Mouse (Mus musculus): ENCODE results near the gene Rbm45. TPM values are rescaled to one million over a fixed set of nuclear protein-coding genes. Genes with fewer than 3 reads are reported as not detected.

Rbm45 gene
- polyA plus RNA-seq, 1 experiment = 24.0 TPM

- TF ChIP-seq CTCF (IDR thresholded peaks at IDR 0.05; ENCODE audit: extremely low read depth, insufficient read depth, low read length) (no peak), POLR2A (IDR thresholded peaks at IDR 0.05; ENCODE audit: extremely low read depth, insufficient read depth, low read length) (no peak)
- Histone ChIP-seq H3K4me3 (ENCODE audit: insufficient read depth, low read length) (no peak overlapping the region), H3K27ac (ENCODE audit: insufficient read depth, low read length) (no peak overlapping the region), H3K4me1 (ENCODE audit: control insufficient read depth, insufficient read depth, low read length) (no peaks in the 10 kb centered on the region; the same call in 1 of the 2 replicates)
Measured at GRCm38 (mm10) chr2:76372244-76372643, 2.5 kb downstream of the Rbm45 start.

- Histone ChIP-seq H3K27ac (ENCODE audit: insufficient read depth, low read length) (no peak overlapping the region), H3K4me1 (ENCODE audit: control insufficient read depth, insufficient read depth, low read length) (no peaks in the 10 kb centered on the region; the same call in 1 of the 2 replicates), H3K4me3 (ENCODE audit: insufficient read depth, low read length) (no peak overlapping the region)
- no peak for TF ChIP-seq POLR2A (IDR thresholded peaks at IDR 0.05; ENCODE audit: extremely low read depth, insufficient read depth, low read length)
- no peak for TF ChIP-seq CTCF (IDR thresholded peaks at IDR 0.05; ENCODE audit: extremely low read depth, insufficient read depth, low read length)
Measured at GRCm38 (mm10) chr2:76374544-76375206, 4.9 kb downstream of the Rbm45 start.

- TF ChIP-seq CTCF (IDR thresholded peaks at IDR 0.05; ENCODE audit: extremely low read depth, insufficient read depth, low read length) (no peak), POLR2A (IDR thresholded peaks at IDR 0.05; ENCODE audit: extremely low read depth, insufficient read depth, low read length) (no peak)
- Histone ChIP-seq H3K4me1 (ENCODE audit: control insufficient read depth, insufficient read depth, low read length) (no peaks in the 10 kb centered on the region), H3K4me3 (ENCODE audit: insufficient read depth, low read length) (no peak overlapping the region), H3K27ac (ENCODE audit: insufficient read depth, low read length) (no peak overlapping the region)
Measured at GRCm38 (mm10) chr2:76378646-76379045, 8.9 kb downstream of the Rbm45 start.

DNA sequence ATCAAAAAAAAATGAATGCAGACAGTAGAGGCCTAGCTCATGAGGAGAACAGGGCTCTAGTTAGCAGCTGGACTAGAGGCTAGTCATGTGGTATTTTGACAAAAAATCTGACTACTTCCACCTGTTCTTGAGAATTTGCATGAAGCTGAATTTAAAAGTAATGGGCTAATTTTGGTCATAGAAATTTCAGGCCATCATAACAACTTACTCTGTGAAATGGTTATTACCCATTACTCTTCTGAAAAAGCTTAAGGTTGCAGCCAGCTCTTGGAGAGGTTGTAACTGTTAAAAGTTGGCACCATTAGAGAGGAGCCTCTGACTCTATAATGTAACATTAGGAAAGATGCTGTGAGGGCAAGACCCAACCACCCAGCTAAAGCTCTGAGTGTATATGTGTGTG lies 16.7 kb downstream of the Rbm45 start:
- Histone ChIP-seq H3K27ac (ENCODE audit: insufficient read depth, low read length) (no peak overlapping the region), H3K4me3 (ENCODE audit: insufficient read depth, low read length) (no peak overlapping the region), H3K4me1 (ENCODE audit: control insufficient read depth, insufficient read depth, low read length) (no peaks in the 10 kb centered on the region)
- TF ChIP-seq POLR2A (IDR thresholded peaks at IDR 0.05; ENCODE audit: extremely low read depth, insufficient read depth, low read length) = no peak

DNA sequence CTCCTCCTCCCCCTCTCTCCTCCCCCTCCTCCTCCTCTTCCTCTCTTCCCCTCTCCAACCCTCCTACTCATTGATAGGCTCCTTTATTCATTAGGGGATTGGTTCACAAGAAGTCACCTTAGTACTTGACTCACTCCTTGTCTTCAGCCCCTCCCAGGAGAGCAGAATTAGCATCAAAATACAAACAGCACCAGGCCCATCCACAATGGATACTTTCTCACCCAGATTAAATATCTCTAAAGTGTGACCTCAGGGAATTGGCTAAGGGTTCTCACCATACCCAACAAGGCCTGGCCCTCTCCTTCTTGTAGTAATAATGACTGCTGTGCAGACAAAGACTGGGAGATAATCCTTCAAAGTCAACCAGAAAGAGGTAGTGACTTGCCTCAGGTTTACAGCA lies 30.4 kb downstream of the Rbm45 start:
- Histone ChIP-seq H3K27ac (ENCODE audit: insufficient read depth, low read length) (no peak overlapping the region), H3K4me3 (ENCODE audit: insufficient read depth, low read length) (no peak overlapping the region), H3K4me1 (ENCODE audit: control insufficient read depth, insufficient read depth, low read length) (no peaks in the 10 kb centered on the region)
- TF ChIP-seq CTCF (IDR thresholded peaks at IDR 0.05; ENCODE audit: extremely low read depth, insufficient read depth, low read length) (no peak), POLR2A (IDR thresholded peaks at IDR 0.05; ENCODE audit: extremely low read depth, insufficient read depth, low read length) (no peak)

- H3K27ac ChIP-seq (ENCODE audit: insufficient read depth, low read length) = no peak overlapping the region
- TF ChIP-seq POLR2A (IDR thresholded peaks at IDR 0.05; ENCODE audit: extremely low read depth, insufficient read depth, low read length) = no peak
- TF ChIP-seq CTCF (IDR thresholded peaks at IDR 0.05; ENCODE audit: extremely low read depth, insufficient read depth, low read length) = no peak
- peak overlapping the region; percentile 65 for H3K4me3 ChIP-seq (ENCODE audit: insufficient read depth, low read length)
- H3K4me1 ChIP-seq (ENCODE audit: control insufficient read depth, insufficient read depth, low read length) = no peaks in the 10 kb centered on the region
Measured at GRCm38 (mm10) chr2:76405596-76406150, 35.9 kb downstream of the Rbm45 start.

DNA sequence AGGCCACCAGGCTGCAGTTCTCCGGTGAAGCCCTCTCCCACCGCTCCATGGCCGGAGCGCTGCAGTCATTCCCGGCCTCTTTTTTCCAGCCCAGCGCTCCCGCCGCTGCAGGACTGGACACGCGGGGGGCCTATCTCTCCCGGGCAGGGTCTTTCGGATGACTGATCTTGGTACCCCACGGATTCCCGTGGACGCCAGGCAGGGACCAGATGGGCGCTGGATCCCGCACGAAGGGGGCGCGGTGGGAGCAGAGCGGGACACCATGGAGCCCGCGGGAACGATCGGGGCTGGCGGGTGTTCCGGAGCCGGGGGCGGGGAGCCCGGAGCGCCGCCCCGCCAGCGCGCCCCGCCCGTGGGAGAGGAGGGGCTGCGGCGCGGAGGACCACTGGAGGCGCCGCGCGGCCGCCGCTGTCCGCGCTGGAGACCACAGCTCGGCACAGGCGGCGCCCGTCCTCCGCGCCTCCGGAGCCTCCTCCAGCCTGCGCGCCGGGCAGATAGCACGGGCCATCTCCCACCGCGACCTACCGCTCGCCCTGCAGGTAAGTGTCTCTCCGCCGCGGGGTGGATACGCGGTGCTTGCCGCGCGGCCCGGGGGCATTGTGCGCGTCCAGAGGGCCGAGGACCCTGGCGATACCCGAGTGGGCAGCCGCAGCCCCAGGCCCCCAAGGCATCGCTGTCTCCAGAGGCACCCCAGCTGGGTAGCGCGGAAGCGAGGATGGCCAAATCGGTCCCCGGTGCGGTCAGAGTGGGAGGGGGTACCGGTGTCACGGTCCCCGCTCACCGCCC lies 36.6 kb downstream of the Rbm45 start, which contains the start of gene Osbpl6:
Gene Osbpl6, plus strand, starts transcription at position 358 of the 786 bp plus-strand sequence.
- peak within 1 kb of the TSS; percentile 65 for H3K4me3 ChIP-seq (ENCODE audit: insufficient read depth, low read length)
- peak within 1 kb of the TSS; percentile 97 for H3K27ac ChIP-seq (ENCODE audit: insufficient read depth, low read length)
- TF ChIP-seq POLR2A (IDR thresholded peaks at IDR 0.05; ENCODE audit: extremely low read depth, insufficient read depth, low read length) (peak; percentile 44; the same call in 1 of the 2 replicates), CTCF (IDR thresholded peaks at IDR 0.05; ENCODE audit: extremely low read depth, insufficient read depth, low read length) (no peak)
- H3K4me1 ChIP-seq (ENCODE audit: control insufficient read depth, insufficient read depth, low read length) = no peaks in the 10 kb centered on the region

GRCm38 (mm10) chr2:76406937-76407441 lies 37.2 kb downstream of the Rbm45 start:
- Histone ChIP-seq H3K4me1 (ENCODE audit: control insufficient read depth, insufficient read depth, low read length) (no peaks in the 10 kb centered on the region), H3K4me3 (ENCODE audit: insufficient read depth, low read length) (peak overlapping the region; percentile 65), H3K27ac (ENCODE audit: insufficient read depth, low read length) (no peak overlapping the region; the same call in 1 of the 2 replicates)
- TF ChIP-seq CTCF (IDR thresholded peaks at IDR 0.05; ENCODE audit: extremely low read depth, insufficient read depth, low read length) (no peak), POLR2A (IDR thresholded peaks at IDR 0.05; ENCODE audit: extremely low read depth, insufficient read depth, low read length) (peak; percentile 49; the same call in 1 of the 2 replicates)

GRCm38 (mm10) chr2:76409526-76409925 lies 39.7 kb downstream of the Rbm45 start:
- TF ChIP-seq POLR2A (IDR thresholded peaks at IDR 0.05; ENCODE audit: extremely low read depth, insufficient read depth, low read length) (no peak), CTCF (IDR thresholded peaks at IDR 0.05; ENCODE audit: extremely low read depth, insufficient read depth, low read length) (no peak)
- H3K4me1 ChIP-seq (ENCODE audit: control insufficient read depth, insufficient read depth, low read length) = peaks cover 2% of the 10 kb centered on the region; the same call in 1 of the 2 replicates
- H3K27ac ChIP-seq (ENCODE audit: insufficient read depth, low read length) = no peak overlapping the region
- no peak overlapping the region for H3K4me3 ChIP-seq (ENCODE audit: insufficient read depth, low read length)
